Comparison of ENCODE assay signal across 8 mouse cellular contexts in the genomic region with DNA sequence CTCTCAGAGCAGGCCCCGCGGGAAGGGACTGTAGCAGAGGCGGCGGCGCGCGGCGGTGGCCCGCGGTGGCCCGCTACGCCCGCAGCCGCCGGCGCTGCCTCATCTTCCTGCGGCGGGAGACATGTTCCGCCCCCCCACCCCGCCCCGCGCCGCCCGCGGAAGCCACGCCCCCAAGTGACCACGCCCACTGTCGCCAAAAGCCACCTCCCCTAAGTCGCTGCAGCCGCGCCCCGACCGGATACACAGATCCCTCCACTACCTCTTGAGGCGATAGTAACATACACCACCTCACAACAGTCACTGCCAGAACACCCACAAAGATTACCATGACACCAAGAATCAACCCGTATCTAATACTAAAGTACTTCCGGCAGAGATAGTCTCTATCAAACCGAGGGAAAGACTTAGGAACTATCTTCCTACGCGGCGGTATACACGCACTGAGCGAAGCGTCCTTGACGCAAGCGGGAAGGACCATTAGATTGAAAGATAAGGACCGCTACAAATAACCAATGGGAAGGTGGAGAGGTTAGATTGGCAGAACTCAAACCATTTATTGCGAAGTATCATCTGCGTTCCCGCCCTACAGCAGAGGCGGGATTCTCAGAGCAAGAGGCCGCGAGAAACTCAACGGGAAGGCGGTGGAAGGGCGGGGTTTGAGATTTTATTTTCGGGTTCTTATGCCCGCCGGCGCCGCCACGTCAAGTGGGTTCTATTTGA. TPM values are rescaled to one million over a fixed set of nuclear protein-coding genes. Genes with fewer than 3 reads are reported as not detected.
A peak's percentile ranks its signal among the peaks of the same experiment; 100 is the strongest.
DNase-seq lines count a peak whose midpoint lies in the region; ATAC-seq and TF ChIP-seq lines count a peak whose summit lies in the region.

A gene (minus strand): TSS at position 135 of the 720 bp plus-strand sequence.

- H3K27ac ChIP-seq in hindbrain, embryonic 13.5 days: peak within 1 kb of the TSS; percentile 97

- DNase-seq in Patski (ENCODE audit: low read depth, low spot score): peak; percentile 99
- peak; percentile 95 to 97 for DNase-seq in cerebellum, postnatal 14 days
- DNase-seq in frontal cortex, postnatal 14 days (ENCODE audit: low spot score in 2 of 2): peak; percentile 95 to 96
- DNase-seq in layer of hippocampus, postnatal 25 days (ENCODE audit: extremely low spot score in 1 of 2, low spot score in 1 of 2): peak; percentile 90 to 91
- DNase-seq in lung, postnatal 25 days (ENCODE audit: low spot score): peak; percentile 99
- peak; percentile 98 for DNase-seq in retina, embryonic 14.5 days (ENCODE audit: low spot score)
- peak; percentile 99 for DNase-seq in thymus, postnatal 4 days

- POLR2A ChIA-PET in Patski (lab: Charles Lee): no interaction called here

- peaks cover 38% of the 10 kb centered on the region for H3K4me1 ChIP-seq in hindbrain, embryonic 13.5 days (replicated peaks)

- H3K9ac ChIP-seq in hindbrain, embryonic 13.5 days: peak within 1 kb of the TSS; percentile 98

- in situ Hi-C loops in Patski (cut with MboI; ENCODE audit: low pct_unique_long_range_greater_than_20kb): loop anchor here (25.0 kb wide), 1 partner anchor 254 kb away; a partner anchor contains a TSS

- H3K36me3 ChIP-seq in hindbrain, embryonic 13.5 days: peaks cover 23% of the 10 kb centered on the region

- peak within 1 kb of the TSS; percentile 78 for H3K4me2 ChIP-seq in hindbrain, embryonic 13.5 days

- CTCF ChIA-PET in Patski (lab: Charles Lee): no interaction called here

- H3K9me3 ChIP-seq in hindbrain, embryonic 13.5 days: no peaks in the 10 kb centered on the region

- ATAC-seq in Patski: peak; percentile 82
- ATAC-seq in hindbrain, embryonic 13.5 days (ENCODE audit: low FRiP score): peak; percentile 95

- H3K4me3 ChIP-seq in hindbrain, embryonic 13.5 days: peak within 1 kb of the TSS; percentile 89

- TF ChIP-seq CTCF in Patski (IDR thresholded peaks at IDR 0.05): no peak

- H3K27me3 ChIP-seq in Patski: no peaks in the 10 kb centered on the region
- H3K27me3 ChIP-seq in hindbrain, embryonic 13.5 days: peaks cover 10% of the 10 kb centered on the region

- under 1% methylated on average over 59 of the region's 61 CpGs for WGBS in hindbrain, embryonic 13.5 days

RNA-seq across cellular contexts. Expression of the gene that starts here (rescaled TPM):
- polyA plus RNA-seq in Patski (2021): 96.9 TPM
- polyA plus RNA-seq in hindbrain, embryonic 13.5 days (2015; fragmentation: Nextera tagmentation; extraction: Ambion mirVana): 60.9 and 62.5 TPM in 2 replicates
- total RNA-seq in layer of hippocampus, postnatal 25 days (2021): 10 to 100 TPM; 26.9 to 32.1 TPM

Comparison
In these comparisons a context has a peak if more than half of its experiments do, and no peak if none do; other contexts are left out.
1. Peak in every context shown above with its lines: DNase-seq, ATAC-seq, H3K4me3 ChIP-seq and H3K27ac ChIP-seq.